Mouse (Mus musculus) erythroblast, embryonic 14.5 days (primary cell): ENCODE measurements at regions not wholly inside any gene's neighbourhood (a gene's known extent, or its start where the extent isn't known, plus 50 kb on each side); places are given as distances from the start of the nearest gene placed in this dataset.

Source experiments
- GATA1 ChIP-seq: IDR thresholded peaks from 2 replicates; pipeline ENCODE4 v1.6.1; 2012; ENCODE audit warnings: low read length, inconsistent platforms, mixed read lengths
- TAL1 ChIP-seq: IDR thresholded peaks from 3 replicates; pipeline ENCODE4 v1.6.1; 2012; ENCODE audit warnings: low read length, inconsistent platforms, mixed read lengths

- TF ChIP-seq TAL1 (no peak), GATA1 (no peak)
Measured at GRCm38 (mm10) chr2:78326091-78326490, 379.9 kb upstream of the Cwc22 start.
